Comparison of ENCODE assay signal across 1 mouse cellular context in the genomic region with DNA sequence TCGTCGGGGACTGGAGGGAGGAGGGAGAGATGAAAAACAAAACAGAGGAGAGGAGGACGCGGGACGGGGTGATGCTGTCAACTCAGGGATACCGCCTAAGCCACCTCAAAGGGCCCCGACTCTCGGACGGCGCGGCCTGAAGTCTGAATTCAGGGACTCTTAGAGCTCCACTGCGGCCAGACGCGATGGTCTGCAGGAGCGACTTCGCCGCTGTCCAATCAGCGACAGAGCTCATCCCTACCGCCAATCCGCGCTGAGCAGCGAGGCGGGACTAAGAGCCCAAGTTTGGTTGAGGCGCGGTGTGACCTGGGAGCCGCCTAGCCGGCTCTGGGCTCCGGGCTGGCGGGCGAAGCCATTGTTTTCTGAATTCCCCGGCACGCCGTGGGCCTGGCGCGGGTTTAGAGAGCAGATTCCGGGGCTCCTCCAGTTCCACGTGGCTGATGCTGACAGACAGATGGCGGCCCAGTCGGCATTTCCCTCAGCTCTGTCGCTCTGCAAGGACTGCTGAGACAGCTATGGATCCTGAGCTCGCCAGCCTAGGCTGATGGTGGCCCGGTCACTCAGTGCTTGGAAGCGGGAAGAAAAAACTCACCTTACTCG.
TF ChIP-seq lines count a peak whose summit lies in the region.

No protein-coding gene starts in this region.

TF ChIP-seq in MEL, 35 proteins besides CTCF, POLR2A, EP300 and RAD21 (continued from another document):
- TF ChIP-seq CHD1 (IDR thresholded peaks at IDR 0.05; ENCODE audit: low read depth, low read length) = no peak
- TF ChIP-seq NRF1 (IDR thresholded peaks at IDR 0.05; ENCODE audit: insufficient read depth, low read depth, low read length, poor library complexity, severe bottlenecking) = peak; percentile 30; the same call in 1 of the 2 replicates
- TF ChIP-seq BHLHE40 (IDR thresholded peaks at IDR 0.05; ENCODE audit: borderline replicate concordance, low read depth, low read length) = no peak
- no peak for TF ChIP-seq GATA1 (IDR thresholded peaks at IDR 0.05; ENCODE audit: low read depth, low read length)
- TF ChIP-seq RCOR1 (IDR thresholded peaks at IDR 0.05; ENCODE audit: low read depth, low read length) = no peak; the same call in 1 of the 2 replicates
- no peak for TF ChIP-seq MYB (IDR thresholded peaks at IDR 0.05; ENCODE audit: low read depth, low read length)
- TF ChIP-seq GABPA (IDR thresholded peaks at IDR 0.05; ENCODE audit: low read depth, low read length) = no peak
- TF ChIP-seq SIN3A (IDR thresholded peaks at IDR 0.05; ENCODE audit: low read length) = peak; percentile 62
- 0 out of 2 replicates have a peak, but pooled peaks have one; percentile 10 for TF ChIP-seq UBTF (IDR thresholded peaks at IDR 0.05; ENCODE audit: borderline replicate concordance, insufficient read depth, low read depth, low read length)
- no peak for TF ChIP-seq MEF2A (IDR thresholded peaks at IDR 0.05; ENCODE audit: extremely low read depth, insufficient replicate concordance, low read depth, low read length, poor library complexity, severe bottlenecking)
- peak; percentile 59; the same call in 1 of the 2 replicates for TF ChIP-seq CHD2 (IDR thresholded peaks at IDR 0.05; ENCODE audit: low read length)
